Mouse (Mus musculus) G1E-ER4 (cell line): ENCODE results near the gene Nfkbib. TPM values are rescaled to one million over a fixed set of nuclear protein-coding genes. Genes with fewer than 3 reads are reported as not detected.

Experiments used
- GATA1 ChIP-seq: IDR thresholded peaks from one replicate; pipeline ENCODE4 v1.8.0; 2012; ENCODE audit warnings: low read length, inconsistent platforms
- polyA plus RNA-seq: library from polyadenylated mRNA; stranded (reverse); fragments of >175 nt; gene quantifications from 2 replicates; pipeline ENCODE4 v1.2.3, GENCODE M21; 2012

Nfkbib gene
- 200 and 233 TPM in 2 replicates for polyA plus RNA-seq

- TF ChIP-seq GATA1: no peak
Observed at GRCm38 (mm10) chr7:28767462-28767965, at the start of gene Nfkbib. Gene Nfkbib (minus strand): TSS chr7:28767512.

GRCm38 (mm10) chr7:28816920-28817319 is 49.6 kb upstream of the Nfkbib start:
- TF ChIP-seq GATA1: no peak

GRCm38 (mm10) chr7:28816201-28816600 is 48.9 kb upstream of the Nfkbib start:
- TF ChIP-seq GATA1: no peak

- no peak for TF ChIP-seq GATA1
Observed at GRCm38 (mm10) chr7:28815230-28815629, 47.9 kb upstream of the Nfkbib start.

- TF ChIP-seq GATA1: no peak
Observed at GRCm38 (mm10) chr7:28814306-28815034, 47.2 kb upstream of the Nfkbib start.

- TF ChIP-seq GATA1: no peak
Observed at GRCm38 (mm10) chr7:28812949-28813348, 45.6 kb upstream of the Nfkbib start.

- no peak for TF ChIP-seq GATA1
Observed at GRCm38 (mm10) chr7:28812436-28812835, 45.1 kb upstream of the Nfkbib start.

- TF ChIP-seq GATA1: no peak
Observed at GRCm38 (mm10) chr7:28811640-28812275, 44.4 kb upstream of the Nfkbib start.

- TF ChIP-seq GATA1: no peak
Observed at GRCm38 (mm10) chr7:28811228-28811627, 43.9 kb upstream of the Nfkbib start.

GRCm38 (mm10) chr7:28810107-28811066 is 43.1 kb upstream of the Nfkbib start:
- no peak for TF ChIP-seq GATA1

- no peak for TF ChIP-seq GATA1
Observed at GRCm38 (mm10) chr7:28809401-28810089, 42.2 kb upstream of the Nfkbib start.

GRCm38 (mm10) chr7:28808957-28809393 is 41.7 kb upstream of the Nfkbib start:
- TF ChIP-seq GATA1: no peak

- TF ChIP-seq GATA1: peak; percentile 73
Observed at GRCm38 (mm10) chr7:28808221-28808941, 41.1 kb upstream of the Nfkbib start, which contains the start of gene Hnrnpl. Gene Hnrnpl (plus strand): TSS chr7:28808541.

GRCm38 (mm10) chr7:28807641-28808220 is 40.4 kb upstream of the Nfkbib start:
- no peak for TF ChIP-seq GATA1
